Mouse (Mus musculus) adrenal gland, postnatal 4 days (tissue): ENCODE results near the gene Gm5475. TPM values are rescaled to one million over a fixed set of nuclear protein-coding genes. Genes with fewer than 3 reads are reported as not detected.
"Not testable (repeated sequence)": the region's sequence is repeated elsewhere in the genome, so short reads cannot be mapped to it uniquely, and the experiment has no call there.

ENCODE experiments used
- DNase-seq, 2 experiments: peaks; one replicate each; pipeline ENCODE4 v3.0.0; 2021 to 2022; ENCODE audit warnings: low spot score in 2 of 2, mixed read lengths in 2 of 2
- long read RNA-seq, 2 experiments: library from polyadenylated mRNA; stranded (forward); transcript quantifications; one replicate each; pipeline ENCODE4 v2.0.0; 2021
- total RNA-seq, 2 experiments: library from RNA; stranded (reverse); gene quantifications; 2 replicates each; pipeline ENCODE4 v1.2.3; 2021

The Gm5475 gene
- total RNA-seq = under 1 TPM; 0.23 to 0.59 TPM
- long read RNA-seq, experiment 1, partial matches to known transcripts = 0 of 1 reads
- long read RNA-seq, experiment 1, other reads (novel, unspliced or antisense) = 1 of 1 reads
- long read RNA-seq, experiment 2, partial matches to known transcripts = 1 of 1 reads
- long read RNA-seq, experiment 2, other reads (novel, unspliced or antisense) = 0 of 1 reads

- not testable (repeated sequence) for DNase-seq
Observed at GRCm38 (mm10) chr15:100421758-100422197, at the start of gene Gm5475. Gm5475 (plus strand) TSS chr15:100422147.

GRCm38 (mm10) chr15:100375066-100375465, 46.9 kb upstream of the Gm5475 start:
- DNase-seq = peak in 1 of 2 experiments; percentile 44

GRCm38 (mm10) chr15:100377847-100378505, 44.0 kb upstream of the Gm5475 start:
- not testable (repeated sequence) for DNase-seq

DNA sequence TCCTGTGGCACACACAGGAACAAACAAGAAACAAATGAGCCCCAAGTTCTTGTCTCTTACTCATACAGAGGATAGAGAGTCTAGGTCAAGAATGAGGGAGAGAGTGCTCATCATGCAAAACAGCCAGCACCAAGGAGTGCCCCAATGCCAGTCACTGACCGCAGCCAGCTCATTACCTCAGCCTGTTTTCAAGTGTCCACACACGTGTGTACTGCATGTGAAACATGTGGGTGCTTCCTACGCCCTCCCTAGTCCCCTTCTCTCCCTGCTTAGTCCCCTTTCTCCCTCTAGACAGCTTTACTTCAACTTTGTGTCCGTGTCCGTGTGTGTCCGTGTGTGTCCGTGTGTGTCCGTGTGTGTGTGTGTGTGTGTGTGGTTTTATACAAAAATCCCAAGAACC, 42.3 kb upstream of the Gm5475 start:
- DNase-seq = no peak

DNA sequence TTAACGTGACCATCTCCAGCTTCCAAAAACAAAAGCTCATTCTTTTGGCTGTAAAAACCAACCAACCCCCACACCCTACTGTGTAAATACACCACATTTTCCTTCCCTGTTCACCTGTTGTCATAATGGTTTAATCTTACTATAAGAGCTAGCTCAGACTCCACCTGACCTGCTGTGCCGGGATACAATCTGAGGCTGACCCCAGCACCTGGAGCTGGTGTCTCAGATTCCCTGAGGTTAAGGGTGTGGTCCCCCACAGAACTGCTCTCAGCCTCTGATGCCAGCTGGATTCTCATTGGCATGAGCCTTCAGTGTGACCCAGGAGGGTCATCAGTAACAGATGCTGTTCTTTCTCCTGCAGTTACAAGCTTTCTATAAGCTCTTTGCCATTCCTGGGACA, 41.8 kb upstream of the Gm5475 start:
- no peak for DNase-seq

DNA sequence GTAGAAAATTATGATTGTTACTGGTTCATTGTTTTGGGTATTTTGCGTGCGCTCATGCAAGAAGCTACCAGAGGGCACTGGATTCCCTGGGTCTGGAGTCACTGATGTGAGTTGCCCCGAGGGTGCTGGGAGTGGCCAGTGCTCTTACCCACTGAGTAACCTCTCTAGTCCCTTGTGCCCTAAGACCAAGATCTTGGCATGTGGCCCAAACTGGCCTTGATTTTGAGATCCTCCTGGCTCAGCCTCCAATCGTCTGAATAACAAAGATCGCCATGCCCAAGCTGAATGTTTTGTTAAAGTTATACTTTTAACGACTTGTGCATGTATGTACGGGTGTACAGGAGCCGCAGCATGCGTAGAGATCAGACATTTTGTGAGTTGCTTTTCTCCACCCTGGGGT, 36.2 kb upstream of the Gm5475 start:
- DNase-seq = no peak

- no peak for DNase-seq
Observed at GRCm38 (mm10) chr15:100387544-100388223, 34.3 kb upstream of the Gm5475 start.

DNA sequence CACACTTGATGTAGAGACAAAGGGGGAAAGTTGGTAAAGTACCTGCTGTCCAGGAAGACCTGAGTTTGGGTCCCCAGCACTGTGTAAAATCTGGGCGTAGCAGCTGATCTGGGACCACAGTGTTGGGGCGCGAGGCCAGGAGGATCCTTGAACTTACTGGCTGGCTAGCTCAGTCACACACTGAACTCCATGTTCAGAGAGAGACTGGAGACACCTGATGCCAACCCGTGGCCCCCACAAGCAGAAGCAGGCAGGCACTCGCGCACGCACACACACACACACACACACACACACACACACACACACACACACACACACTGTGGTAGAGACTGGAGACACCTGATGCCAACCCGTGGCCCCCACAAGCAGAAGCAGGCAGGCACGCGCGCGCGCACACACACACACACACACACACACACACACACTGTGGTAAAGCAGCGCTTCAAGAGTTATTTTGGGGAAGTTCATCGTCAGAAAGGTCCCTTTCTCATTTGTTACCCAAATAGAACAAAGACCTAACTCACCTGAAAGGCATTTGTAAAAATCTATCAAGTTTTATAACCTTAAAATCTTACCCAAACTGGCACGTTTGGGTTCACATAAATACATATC, 33.6 kb upstream of the Gm5475 start:
- DNase-seq = no peak

DNA sequence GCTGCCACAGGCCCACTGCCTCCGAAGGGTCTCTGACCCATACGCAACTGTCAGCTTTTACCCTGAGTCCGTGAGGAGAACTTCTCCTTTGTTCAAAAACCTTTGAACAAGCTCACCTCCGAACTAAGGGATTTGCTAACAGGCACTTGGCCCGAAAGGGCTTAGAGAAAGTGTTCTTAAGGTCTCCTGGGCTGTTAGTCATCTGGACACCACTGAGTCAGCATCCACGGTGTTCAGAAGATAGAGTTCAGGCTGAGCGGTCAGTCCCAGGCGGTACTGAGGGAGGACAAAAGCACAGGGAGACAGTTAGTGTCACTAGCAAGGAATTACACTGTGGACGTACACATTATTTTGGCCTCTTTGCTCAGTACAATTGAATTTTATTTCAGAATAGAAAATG, 33.1 kb upstream of the Gm5475 start:
- DNase-seq = no peak

DNA sequence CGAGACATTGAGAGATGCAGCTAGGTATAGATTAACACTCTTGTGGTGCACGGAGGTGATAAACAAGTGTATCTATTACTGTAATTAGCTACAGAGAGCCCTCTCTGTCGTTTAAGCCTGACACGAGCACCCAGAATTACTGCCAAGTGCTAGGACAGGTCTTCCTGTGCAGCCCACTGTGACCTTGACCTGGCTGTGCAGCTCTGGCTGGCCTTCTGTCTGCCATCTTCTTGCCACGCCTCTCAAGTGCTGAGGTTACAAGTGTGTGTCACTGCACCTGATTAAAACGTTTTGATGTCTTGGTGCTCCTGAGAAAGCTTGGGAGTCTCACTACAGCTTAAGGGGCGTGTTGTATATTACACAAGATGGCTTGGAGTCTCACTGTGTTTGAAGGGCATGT, 30.9 kb upstream of the Gm5475 start:
- DNase-seq = no peak

GRCm38 (mm10) chr15:100391599-100391998, 30.3 kb upstream of the Gm5475 start:
- no peak for DNase-seq

GRCm38 (mm10) chr15:100393016-100393415, 28.9 kb upstream of the Gm5475 start:
- DNase-seq = no peak

DNA sequence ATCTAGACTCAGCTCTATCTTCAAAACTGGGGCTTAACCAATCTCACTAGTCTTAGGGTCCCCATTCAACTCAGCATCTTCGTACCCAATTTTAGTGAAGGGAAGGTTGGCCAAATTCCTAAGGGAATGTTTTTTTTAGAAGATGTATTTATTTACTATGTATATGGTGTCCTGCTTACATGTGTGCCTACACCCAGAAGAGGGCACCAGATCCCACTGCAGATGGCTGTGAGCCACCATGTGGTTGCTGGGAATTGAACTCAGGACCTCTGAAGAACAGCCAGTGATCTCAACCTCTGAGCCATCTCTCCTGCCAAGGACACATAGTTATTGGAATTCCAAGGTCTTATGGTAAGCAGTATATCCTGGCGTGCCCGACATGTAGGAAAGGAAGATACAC, 26.4 kb upstream of the Gm5475 start:
- no peak for DNase-seq

GRCm38 (mm10) chr15:100400592-100401250, 21.2 kb upstream of the Gm5475 start:
- no peak for DNase-seq

DNA sequence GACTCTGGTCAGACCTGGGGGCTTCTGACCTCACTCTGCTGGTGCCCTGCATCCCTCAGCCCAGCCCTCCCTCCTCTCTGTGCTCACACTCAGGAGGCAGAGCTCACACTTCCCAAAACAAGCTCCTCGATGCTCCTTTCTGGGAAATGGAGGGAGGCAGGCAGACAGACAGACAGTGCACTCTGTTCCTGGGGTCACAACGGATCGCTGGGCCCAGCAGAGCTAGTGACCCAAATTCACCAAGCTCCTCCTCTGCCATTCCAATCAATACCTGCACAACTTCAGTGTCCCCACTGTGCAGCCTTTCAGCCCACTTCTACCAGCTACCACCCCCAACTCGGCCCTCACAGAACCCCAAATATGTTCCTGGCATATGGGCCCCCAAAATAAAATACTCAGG, 20.1 kb upstream of the Gm5475 start:
- no peak for DNase-seq

GRCm38 (mm10) chr15:100402347-100402746, 19.6 kb upstream of the Gm5475 start:
- DNase-seq = no peak

- no peak for DNase-seq
Observed at GRCm38 (mm10) chr15:100402798-100403197, 19.1 kb upstream of the Gm5475 start.

DNA sequence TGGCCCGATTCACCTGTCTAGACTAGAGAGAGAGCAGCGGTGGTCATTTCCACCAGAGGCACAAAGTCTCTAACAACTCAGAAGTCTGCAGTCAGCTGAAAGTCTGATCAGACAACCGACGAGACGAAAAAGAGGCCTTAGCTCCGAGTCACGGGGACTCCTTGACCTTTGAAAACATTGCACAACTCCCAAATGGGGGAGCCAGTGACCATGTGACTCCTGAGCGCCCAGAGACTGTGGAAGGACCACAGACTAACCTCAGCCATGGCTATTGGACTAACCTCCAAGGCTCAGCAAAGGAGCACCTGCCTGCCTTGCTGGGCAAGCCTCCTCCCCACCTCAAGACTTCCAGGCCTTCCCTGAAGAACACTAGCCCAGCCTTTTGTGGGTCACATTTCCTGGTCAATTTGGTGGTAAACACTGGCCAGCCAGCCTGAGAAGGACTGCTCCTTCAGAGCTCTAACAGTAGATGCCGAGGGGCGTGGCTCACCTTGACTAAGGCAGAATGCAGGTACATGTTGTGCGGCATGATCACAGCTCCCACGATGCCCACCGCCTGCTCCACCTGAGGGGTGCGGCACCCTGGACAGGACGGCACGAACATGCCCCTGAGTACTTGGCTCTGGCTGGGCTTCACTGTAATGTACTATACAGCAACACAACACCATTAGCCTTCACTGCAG, 18.5 kb upstream of the Gm5475 start:
- DNase-seq = no peak

- DNase-seq = no peak
Observed at GRCm38 (mm10) chr15:100406088-100406487, 15.9 kb upstream of the Gm5475 start.

GRCm38 (mm10) chr15:100410918-100411672, 10.9 kb upstream of the Gm5475 start:
- peak in 1 of 2 experiments; percentile 34 for DNase-seq
